In the genomic region with DNA sequence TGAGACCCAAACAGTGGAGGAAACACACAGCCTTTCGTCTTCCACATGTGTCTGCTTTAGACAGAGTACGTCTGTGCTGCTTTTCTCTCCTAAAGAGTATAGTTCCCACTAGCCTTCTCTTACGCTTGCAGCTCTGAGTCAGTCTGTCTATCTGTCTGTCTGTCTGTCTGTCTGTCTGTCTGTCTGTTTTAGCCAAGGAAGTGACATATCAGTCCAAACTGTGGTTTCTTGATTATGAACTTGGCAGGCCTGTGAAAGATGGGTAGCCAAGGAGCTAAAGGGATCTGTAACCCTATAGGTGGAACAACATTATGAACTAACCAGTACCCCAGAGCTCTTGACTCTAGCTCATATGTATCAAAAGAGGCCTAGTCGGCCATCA, we compare ENCODE assay signal across 12 mouse cellular contexts.
DNase-seq lines count a peak whose midpoint lies in the region; ATAC-seq and TF ChIP-seq lines count a peak whose summit lies in the region.
"Had no signal": no experiment of that assay in that cellular context is flagged by ENCODE, and none has a peak within 500 bp of the region (broad histone marks: within the 10 kb centered on the region; RNA-seq: fewer than 3 reads in every experiment).

No protein-coding gene starts in this region.

- TF ChIP-seq RAD21 in MEL (IDR thresholded peaks at IDR 0.05; ENCODE audit: low read depth, low read length): no peak

- intact Hi-C loops in gastrocnemius, adult 2 months (cut with DNase I): no loop called here

- no peak for TF ChIP-seq POLR2A in MEL (IDR thresholded peaks at IDR 0.05; ENCODE audit: control insufficient read depth in 1 of 2, insufficient read depth in 1 of 2, low read depth in 1 of 2, low read length in 2 of 2, poor library complexity in 1 of 2)

- H3K4me1 ChIP-seq in hindbrain, postnatal 0 days (ENCODE audit: insufficient read depth, low read length): peaks cover 3% of the 10 kb centered on the region
- peaks cover 15% of the 10 kb centered on the region for H3K4me1 ChIP-seq in hindbrain, embryonic 13.5 days (replicated peaks)
- H3K4me1 ChIP-seq in MEL (ENCODE audit: control insufficient read depth in 1 of 2, insufficient read depth in 2 of 2, low read length in 2 of 2): peaks cover 19 to 38% of the 10 kb centered on the region in 2 experiments
- H3K4me1 ChIP-seq: intestine, embryonic 15.5 days had no signal

- no peaks in the 10 kb centered on the region for H3K27me3 ChIP-seq in hindbrain, postnatal 0 days (ENCODE audit: insufficient read depth, low read length)
- H3K27me3 ChIP-seq in hindbrain, embryonic 13.5 days: no peaks in the 10 kb centered on the region
- no peaks in the 10 kb centered on the region for H3K27me3 ChIP-seq in MEL (ENCODE audit: control insufficient read depth in 1 of 2, insufficient read depth in 2 of 2, low read length in 2 of 2)
- H3K27me3 ChIP-seq: intestine, embryonic 15.5 days; midbrain, embryonic 15.5 days had no signal

- no peaks in the 10 kb centered on the region for H3K9me3 ChIP-seq in hindbrain, postnatal 0 days (ENCODE audit: low read length)
- H3K9me3 ChIP-seq in hindbrain, embryonic 13.5 days: no peaks in the 10 kb centered on the region
- H3K9me3 ChIP-seq in MEL (replicated peaks; ENCODE audit: insufficient read depth, low read length): no peaks in the 10 kb centered on the region
- H3K9me3 ChIP-seq: intestine, embryonic 15.5 days; midbrain, embryonic 15.5 days had no signal

- no peak for DNase-seq in gastrocnemius, adult 2 months
- DNase-seq in gastrocnemius, adult 8-10 months (ENCODE audit: low spot score in 2 of 2): no peak
- no peak for DNase-seq in hindbrain, postnatal 0 days (ENCODE audit: low spot score)
- peak; percentile 84 for DNase-seq in MEL (ENCODE audit: low read depth, low spot score)
- DNase-seq in thymus, postnatal 25 days: no peak
- DNase-seq: layer of hippocampus, postnatal 36 days; right cerebral cortex, adult 18-20 months; thymus, adult 18-20 months had no signal

- H3K27ac ChIP-seq in gastrocnemius, adult 2 months: peak overlapping the region; percentile 9; the same call in 1 of the 2 replicates
- H3K27ac ChIP-seq in hindbrain, postnatal 0 days: peak overlapping the region; percentile 46
- H3K27ac ChIP-seq in hindbrain, embryonic 13.5 days: no peak overlapping the region
- peak overlapping the region; percentile 73 for H3K27ac ChIP-seq in MEL (ENCODE audit: control insufficient read depth, low read depth, low read length)
- H3K27ac ChIP-seq: intestine, embryonic 15.5 days; midbrain, embryonic 15.5 days had no signal

- WGBS in hindbrain, postnatal 0 days: 80% methylated on average over 4 of the region's 4 CpGs
- WGBS in hindbrain, embryonic 13.5 days: 87% methylated on average over 4 of the region's 4 CpGs

- peak overlapping the region; percentile 6; the same call in 1 of the 2 replicates for H3K4me2 ChIP-seq in hindbrain, postnatal 0 days (ENCODE audit: low read depth, low read length)
- H3K4me2 ChIP-seq in hindbrain, embryonic 13.5 days: no peak overlapping the region
- H3K4me2 ChIP-seq: intestine, embryonic 15.5 days; midbrain, embryonic 15.5 days had no signal

- H3K79me2 ChIP-seq in MEL (ENCODE audit: control insufficient read depth, insufficient read depth, low read length, poor library complexity): no peaks in the 10 kb centered on the region

- peak in 1 of 2 experiments; percentile 60; a peak in 1 of 4 replicates for TF ChIP-seq EP300 in MEL (IDR thresholded peaks at IDR 0.05; ENCODE audit: low read depth in 1 of 2, low read length in 2 of 2)

- H3K36me3 ChIP-seq in hindbrain, postnatal 0 days (ENCODE audit: insufficient read depth, low read length): no peaks in the 10 kb centered on the region
- peaks cover 3% of the 10 kb centered on the region; the same call in 1 of the 2 replicates for H3K36me3 ChIP-seq in hindbrain, embryonic 13.5 days
- peaks cover 0 to 29% of the 10 kb centered on the region in 2 experiments; a peak in 2 of 4 replicates for H3K36me3 ChIP-seq in MEL (ENCODE audit: control insufficient read depth in 1 of 2, insufficient read depth in 2 of 2, low read length in 2 of 2)
- H3K36me3 ChIP-seq: intestine, embryonic 15.5 days; midbrain, embryonic 15.5 days had no signal

- peak overlapping the region; percentile 48 for H3K4me3 ChIP-seq in gastrocnemius, adult 2 months
- no peak overlapping the region for H3K4me3 ChIP-seq in hindbrain, postnatal 0 days (ENCODE audit: low read length)
- no peak overlapping the region for H3K4me3 ChIP-seq in hindbrain, embryonic 13.5 days
- H3K4me3 ChIP-seq in MEL (ENCODE audit: control insufficient read depth in 1 of 2, insufficient read depth in 1 of 2, low read depth in 2 of 2, low read length in 2 of 2): peak overlapping the region; percentile 59 to 77
- H3K4me3 ChIP-seq: intestine, embryonic 15.5 days; midbrain, embryonic 15.5 days had no signal

- no peak for ATAC-seq in hindbrain, postnatal 0 days
- ATAC-seq in hindbrain, embryonic 13.5 days (ENCODE audit: low FRiP score): no peak
- 0 out of 2 replicates have a peak, but pooled peaks have one; percentile 45 for ATAC-seq in megakaryocyte-erythroid progenitor cell, adult 5-6 weeks (replicated peaks; ENCODE audit: low FRiP score, low TSS enrichment, poor library complexity, severe bottlenecking)
- ATAC-seq: intestine, embryonic 15.5 days; midbrain, embryonic 15.5 days had no signal

- no peak for TF ChIP-seq CTCF in gastrocnemius, adult 2 months (IDR thresholded peaks at IDR 0.05)
- no peak for TF ChIP-seq CTCF in hindbrain, postnatal 0 days (IDR thresholded peaks at IDR 0.05; ENCODE audit: low read depth)
- no peak for TF ChIP-seq CTCF in MEL (IDR thresholded peaks at IDR 0.05 in 2 of 3, conservative IDR thresholded peaks at IDR 0.05 in 1 of 3; ENCODE audit: control insufficient read depth in 1 of 3, insufficient read depth in 1 of 3, low read depth in 2 of 3, low read length in 3 of 3, poor library complexity in 1 of 3, severe bottlenecking in 1 of 3)

- H3K9ac ChIP-seq in hindbrain, postnatal 0 days (replicated peaks; ENCODE audit: low read length): no peak overlapping the region
- H3K9ac ChIP-seq in hindbrain, embryonic 13.5 days: no peak overlapping the region
- peak overlapping the region; percentile 64 for H3K9ac ChIP-seq in MEL (ENCODE audit: control insufficient read depth, low read depth, low read length, poor library complexity, severe bottlenecking)
- H3K9ac ChIP-seq: intestine, embryonic 15.5 days; midbrain, embryonic 15.5 days had no signal

TF ChIP-seq in MEL, 35 proteins besides CTCF, POLR2A, EP300 and RAD21:
- TF ChIP-seq SMC3 (IDR thresholded peaks at IDR 0.05; ENCODE audit: low read depth, low read length): no peak
- TF ChIP-seq GATA1 (IDR thresholded peaks at IDR 0.05; ENCODE audit: low read depth, low read length): peak; percentile 42
- TF ChIP-seq MAFK (IDR thresholded peaks at IDR 0.05; ENCODE audit: borderline replicate concordance, low read depth, low read length): no peak
- TF ChIP-seq ETS1 (IDR thresholded peaks at IDR 0.05; ENCODE audit: low read depth, low read length): peak; percentile 71
- peak; percentile 44; the same call in 1 of the 2 replicates for TF ChIP-seq SIN3A (IDR thresholded peaks at IDR 0.05; ENCODE audit: low read length)
- no peak for TF ChIP-seq MYB (IDR thresholded peaks at IDR 0.05; ENCODE audit: low read depth, low read length)
- 0 out of 2 replicates have a peak, but pooled peaks have one; percentile 16 for TF ChIP-seq TBP (IDR thresholded peaks at IDR 0.05; ENCODE audit: low read depth, low read length)
- TF ChIP-seq JUND (IDR thresholded peaks at IDR 0.05; ENCODE audit: low read depth, low read length): no peak
- TF ChIP-seq MYC (IDR thresholded peaks at IDR 0.05; ENCODE audit: low read depth, low read length): no peak
- TF ChIP-seq MAZ (IDR thresholded peaks at IDR 0.05; ENCODE audit: low read depth, low read length): no peak

Comparison
In these comparisons a context has a peak if more than half of its experiments do, and no peak if none do; other contexts are left out.
1. H3K4me3 ChIP-seq: peak in gastrocnemius, adult 2 months (single experiment) and MEL (2 of 2); none in hindbrain, postnatal 0 days (single experiment) and hindbrain, embryonic 13.5 days (single experiment).